Mouse (Mus musculus) liver, embryonic 14.5 days (tissue): Measurements from ENCODE around the gene Grin2d.
"Not testable (repeated sequence)": the region's sequence is repeated elsewhere in the genome, so short reads cannot be mapped to it uniquely, and the experiment has no call there.

Experiments
- CTCF ChIP-seq: IDR thresholded peaks from 2 replicates; pipeline ENCODE4 v1.5.1; 2016; ENCODE audit warnings: antibody characterized with exemption, low read depth, control low read depth
- EP300 ChIP-seq: IDR thresholded peaks from 2 replicates; pipeline ENCODE4 v1.6.1; 2016; ENCODE audit warnings: antibody characterized with exemption, low read depth

- peak; percentile 65 for TF ChIP-seq CTCF
- not testable (repeated sequence) for TF ChIP-seq EP300
Observed at GRCm38 (mm10) chr7:45898125-45898524, 19.9 kb upstream of the Grin2d start.
